Mouse (Mus musculus): ENCODE results near the gene Clptm1. TPM values are rescaled to one million over a fixed set of nuclear protein-coding genes. Genes with fewer than 3 reads are reported as not detected.
A peak's percentile ranks its signal among the peaks of the same experiment; 100 is the strongest.

Clptm1 gene
- polyA plus RNA-seq, 1 experiment from 2014 or later: 147 TPM

- WGBS: 1% methylated on average over 57 of the region's 57 CpGs
- H3K4me3 ChIP-seq (ENCODE audit: low read depth, low read length): peak overlapping the region; percentile 68
- H3K27me3 ChIP-seq (ENCODE audit: control insufficient read depth, insufficient read depth, low read length): no peaks in the 10 kb centered on the region
- peaks cover 11% of the 10 kb centered on the region for H3K36me3 ChIP-seq (ENCODE audit: control insufficient read depth, insufficient read depth, low read length)
- ATAC-seq (ENCODE audit: low read depth): peak; percentile 85
- no peaks in the 10 kb centered on the region for H3K9me3 ChIP-seq (ENCODE audit: control insufficient read depth, low read length)
- H3K4me2 ChIP-seq (ENCODE audit: low read depth, low read length): peak overlapping the region; percentile 85
- peak overlapping the region; percentile 52 for H3K9ac ChIP-seq (replicated peaks; ENCODE audit: low read depth, low read length)
- peak overlapping the region; percentile 79 for H3K27ac ChIP-seq (ENCODE audit: low read depth, low read length)
- 0 out of 2 replicates have a peak, but pooled peaks cover 5% of the 10 kb centered on the region for H3K4me1 ChIP-seq (ENCODE audit: control insufficient read depth, insufficient read depth, low read length)
Measured at GRCm38 (mm10) chr7:19628536-19629360, 36.1 kb downstream of the Clptm1 start.

DNA sequence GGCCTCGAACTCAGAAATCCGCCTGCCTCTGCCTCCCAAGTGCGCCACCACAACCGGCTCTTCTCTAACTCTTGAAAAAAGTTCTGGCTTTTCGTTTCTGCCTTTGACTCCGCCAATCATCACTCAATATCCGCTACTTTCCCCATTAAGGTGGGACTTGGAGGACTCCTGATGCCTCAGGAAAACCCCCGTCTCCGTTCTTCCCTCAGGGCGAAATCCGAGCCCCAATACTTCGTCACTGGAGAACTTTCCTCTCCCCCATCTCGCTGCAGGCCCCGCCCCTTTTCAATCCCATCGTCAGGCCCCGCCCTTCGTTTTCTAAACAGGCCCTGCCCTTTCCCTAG, 36.7 kb downstream of the Clptm1 start:
- ATAC-seq (ENCODE audit: low read depth): no peak; the same call in 1 of the 2 replicates
- H3K27ac ChIP-seq (ENCODE audit: low read depth, low read length): no peak overlapping the region
- no peak overlapping the region for H3K9ac ChIP-seq (replicated peaks; ENCODE audit: low read depth, low read length)

DNA sequence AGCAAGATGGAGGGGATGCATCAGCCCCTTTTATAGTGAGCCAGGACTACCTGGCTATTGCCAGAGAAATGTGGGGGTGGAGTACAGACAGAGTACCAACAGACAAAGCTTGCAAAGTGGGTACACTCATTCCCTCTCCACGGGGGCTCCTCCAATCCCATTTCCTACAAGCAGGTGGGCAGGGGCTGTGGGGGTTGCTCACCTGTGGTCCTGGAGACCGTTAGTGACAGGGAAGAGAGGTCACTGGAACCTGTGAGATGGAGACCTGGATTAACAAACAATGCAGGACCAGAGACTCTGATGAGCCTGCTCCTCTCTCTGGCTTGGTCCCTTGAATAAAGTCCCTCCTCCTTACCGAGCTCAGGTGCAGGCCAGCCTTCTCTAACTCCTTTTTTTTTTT, 37.1 kb downstream of the Clptm1 start:
- Histone ChIP-seq H3K27ac (ENCODE audit: low read depth, low read length) (no peak overlapping the region), H3K9me3 (ENCODE audit: control insufficient read depth, low read length) (no peaks in the 10 kb centered on the region), H3K27me3 (ENCODE audit: control insufficient read depth, insufficient read depth, low read length) (no peaks in the 10 kb centered on the region), H3K9ac (replicated peaks; ENCODE audit: low read depth, low read length) (no peak overlapping the region), H3K36me3 (ENCODE audit: control insufficient read depth, insufficient read depth, low read length) (peaks cover under 1% of the 10 kb centered on the region; the same call in 1 of the 2 replicates), H3K4me1 (ENCODE audit: control insufficient read depth, insufficient read depth, low read length) (0 out of 2 replicates have a peak, but pooled peaks cover 5% of the 10 kb centered on the region), H3K4me3 (ENCODE audit: low read depth, low read length) (peak overlapping the region; percentile 68; the same call in 1 of the 2 replicates), H3K4me2 (ENCODE audit: low read depth, low read length) (peak overlapping the region; percentile 85; the same call in 1 of the 2 replicates)
- WGBS: 47% methylated on average over 3 of the region's 3 CpGs
- ATAC-seq (ENCODE audit: low read depth): no peak

More for the DNA sequence above, 36.7 kb downstream of the Clptm1 start:
- H3K36me3 ChIP-seq (ENCODE audit: control insufficient read depth, insufficient read depth, low read length): peaks cover 5% of the 10 kb centered on the region
- WGBS: 15% methylated on average over 17 of the region's 17 CpGs
- H3K4me3 ChIP-seq (ENCODE audit: low read depth, low read length): peak overlapping the region; percentile 68
- peak overlapping the region; percentile 85 for H3K4me2 ChIP-seq (ENCODE audit: low read depth, low read length)
- H3K9me3 ChIP-seq (ENCODE audit: control insufficient read depth, low read length): no peaks in the 10 kb centered on the region
- no peaks in the 10 kb centered on the region for H3K27me3 ChIP-seq (ENCODE audit: control insufficient read depth, insufficient read depth, low read length)
- 0 out of 2 replicates have a peak, but pooled peaks cover 5% of the 10 kb centered on the region for H3K4me1 ChIP-seq (ENCODE audit: control insufficient read depth, insufficient read depth, low read length)

DNA sequence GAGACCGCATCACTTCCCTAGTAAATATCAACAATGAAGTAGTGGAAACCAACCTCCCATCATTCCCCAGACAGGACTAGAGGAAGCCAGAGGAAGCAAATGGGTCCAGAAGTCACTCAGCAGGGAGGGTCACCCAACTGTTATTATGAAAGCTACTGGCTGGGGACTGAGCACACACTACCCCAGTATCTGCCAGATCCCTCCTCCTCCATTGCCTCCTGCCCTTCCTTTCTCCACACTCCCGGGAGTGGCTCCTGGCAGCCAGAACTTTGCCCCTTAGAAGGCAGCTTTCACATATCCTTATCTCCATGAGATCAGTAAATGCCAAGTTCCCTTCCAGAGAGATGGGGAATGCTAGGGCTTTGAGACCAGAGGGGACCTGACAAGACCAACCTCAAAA, 41.4 kb downstream of the Clptm1 start:
- Histone ChIP-seq H3K4me3 (ENCODE audit: low read depth, low read length) (no peak overlapping the region), H3K4me1 (ENCODE audit: control insufficient read depth, insufficient read depth, low read length) (no peaks in the 10 kb centered on the region; the same call in 1 of the 2 replicates), H3K9me3 (ENCODE audit: control insufficient read depth, low read length) (no peaks in the 10 kb centered on the region), H3K4me2 (ENCODE audit: low read depth, low read length) (no peak overlapping the region), H3K27me3 (ENCODE audit: control insufficient read depth, insufficient read depth, low read length) (no peaks in the 10 kb centered on the region), H3K36me3 (ENCODE audit: control insufficient read depth, insufficient read depth, low read length) (no peaks in the 10 kb centered on the region), H3K27ac (ENCODE audit: low read depth, low read length) (no peak overlapping the region), H3K9ac (replicated peaks; ENCODE audit: low read depth, low read length) (no peak overlapping the region)
- 83% methylated on average over 2 of the region's 2 CpGs for WGBS
- no peak for ATAC-seq (ENCODE audit: low read depth)

- Histone ChIP-seq H3K27me3 (ENCODE audit: control insufficient read depth, insufficient read depth, low read length) (no peaks in the 10 kb centered on the region), H3K36me3 (ENCODE audit: control insufficient read depth, insufficient read depth, low read length) (no peaks in the 10 kb centered on the region), H3K4me1 (ENCODE audit: control insufficient read depth, insufficient read depth, low read length) (no peaks in the 10 kb centered on the region; the same call in 1 of the 2 replicates), H3K9ac (replicated peaks; ENCODE audit: low read depth, low read length) (no peak overlapping the region), H3K9me3 (ENCODE audit: control insufficient read depth, low read length) (no peaks in the 10 kb centered on the region), H3K4me3 (ENCODE audit: low read depth, low read length) (no peak overlapping the region), H3K27ac (ENCODE audit: low read depth, low read length) (no peak overlapping the region), H3K4me2 (ENCODE audit: low read depth, low read length) (no peak overlapping the region)
- 34% methylated on average over 6 of the region's 6 CpGs for WGBS
- no peak for ATAC-seq (ENCODE audit: low read depth)
Measured at GRCm38 (mm10) chr7:19622241-19622640, 42.6 kb downstream of the Clptm1 start.

GRCm38 (mm10) chr7:19620811-19621210, 44.0 kb downstream of the Clptm1 start:
- Histone ChIP-seq H3K9ac (replicated peaks; ENCODE audit: low read depth, low read length) (no peak overlapping the region), H3K4me2 (ENCODE audit: low read depth, low read length) (no peak overlapping the region), H3K27me3 (ENCODE audit: control insufficient read depth, insufficient read depth, low read length) (no peaks in the 10 kb centered on the region), H3K27ac (ENCODE audit: low read depth, low read length) (no peak overlapping the region), H3K4me1 (ENCODE audit: control insufficient read depth, insufficient read depth, low read length) (no peaks in the 10 kb centered on the region; the same call in 1 of the 2 replicates), H3K4me3 (ENCODE audit: low read depth, low read length) (no peak overlapping the region), H3K36me3 (ENCODE audit: control insufficient read depth, insufficient read depth, low read length) (no peaks in the 10 kb centered on the region), H3K9me3 (ENCODE audit: control insufficient read depth, low read length) (no peaks in the 10 kb centered on the region)
- 90% methylated on average over 7 of the region's 7 CpGs for WGBS
- ATAC-seq (ENCODE audit: low read depth): no peak

- 10% methylated on average over 35 of the region's 35 CpGs for WGBS
- H3K9me3 ChIP-seq (ENCODE audit: control insufficient read depth, low read length): no peaks in the 10 kb centered on the region
- peak overlapping the region; percentile 49 for H3K4me2 ChIP-seq (ENCODE audit: low read depth, low read length)
- H3K4me1 ChIP-seq (ENCODE audit: control insufficient read depth, insufficient read depth, low read length): no peaks in the 10 kb centered on the region; the same call in 1 of the 2 replicates
- no peaks in the 10 kb centered on the region for H3K27me3 ChIP-seq (ENCODE audit: control insufficient read depth, insufficient read depth, low read length)
- no peaks in the 10 kb centered on the region for H3K36me3 ChIP-seq (ENCODE audit: control insufficient read depth, insufficient read depth, low read length)
- H3K4me3 ChIP-seq (ENCODE audit: low read depth, low read length): peak overlapping the region; percentile 26; the same call in 1 of the 2 replicates
- peak; percentile 88 for ATAC-seq (ENCODE audit: low read depth)
- peak overlapping the region; percentile 60; the same call in 1 of the 2 replicates for H3K27ac ChIP-seq (ENCODE audit: low read depth, low read length)
- peak overlapping the region; percentile 50 for H3K9ac ChIP-seq (replicated peaks; ENCODE audit: low read depth, low read length)
Measured at GRCm38 (mm10) chr7:19619004-19619801, 45.6 kb downstream of the Clptm1 start.

DNA sequence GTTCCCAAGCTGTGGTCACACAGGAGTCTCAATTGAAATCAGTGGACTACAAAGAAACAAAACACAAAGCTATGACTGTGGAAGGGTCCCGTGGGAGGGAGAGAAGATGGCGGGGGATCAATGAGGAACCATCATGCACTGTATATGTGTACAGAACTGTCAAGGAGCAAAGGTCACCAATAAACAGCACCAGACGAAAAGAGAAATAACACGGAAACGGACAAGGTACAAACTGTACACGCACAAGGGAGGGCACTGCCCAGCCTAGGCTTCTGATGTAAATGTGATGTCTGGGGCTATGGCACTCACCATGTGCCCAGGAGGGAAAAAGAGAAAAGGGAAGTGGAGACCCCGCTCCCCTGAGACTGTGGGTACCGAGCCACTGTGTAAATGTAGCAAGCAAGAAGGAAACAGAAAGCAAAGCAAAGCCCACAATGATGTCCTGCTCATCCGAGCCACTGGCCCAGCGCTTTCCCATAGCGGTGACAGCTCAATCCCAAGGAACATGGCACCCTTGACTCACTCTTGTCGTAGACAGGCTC, 49.7 kb downstream of the Clptm1 start:
- Histone ChIP-seq H3K27ac (ENCODE audit: low read depth, low read length) (no peak overlapping the region), H3K36me3 (ENCODE audit: control insufficient read depth, insufficient read depth, low read length) (no peaks in the 10 kb centered on the region), H3K9me3 (ENCODE audit: control insufficient read depth, low read length) (no peaks in the 10 kb centered on the region), H3K27me3 (ENCODE audit: control insufficient read depth, insufficient read depth, low read length) (no peaks in the 10 kb centered on the region), H3K9ac (replicated peaks; ENCODE audit: low read depth, low read length) (no peak overlapping the region), H3K4me3 (ENCODE audit: low read depth, low read length) (no peak overlapping the region), H3K4me2 (ENCODE audit: low read depth, low read length) (no peak overlapping the region), H3K4me1 (ENCODE audit: control insufficient read depth, insufficient read depth, low read length) (no peaks in the 10 kb centered on the region; the same call in 1 of the 2 replicates)
- ATAC-seq (ENCODE audit: low read depth): no peak
- WGBS: 89% methylated on average over 12 of the region's 12 CpGs

Data from neural tube, embryonic 14.5 days (tissue).